Mouse (Mus musculus) MN1 (cell line): ENCODE data around the gene Irf4.

Source experiments
- DNase-seq: peaks from one replicate; pipeline ENCODE4 v3.0.0-alpha.2; 2016; ENCODE audit warnings: low spot score

Irf4 gene

DNA sequence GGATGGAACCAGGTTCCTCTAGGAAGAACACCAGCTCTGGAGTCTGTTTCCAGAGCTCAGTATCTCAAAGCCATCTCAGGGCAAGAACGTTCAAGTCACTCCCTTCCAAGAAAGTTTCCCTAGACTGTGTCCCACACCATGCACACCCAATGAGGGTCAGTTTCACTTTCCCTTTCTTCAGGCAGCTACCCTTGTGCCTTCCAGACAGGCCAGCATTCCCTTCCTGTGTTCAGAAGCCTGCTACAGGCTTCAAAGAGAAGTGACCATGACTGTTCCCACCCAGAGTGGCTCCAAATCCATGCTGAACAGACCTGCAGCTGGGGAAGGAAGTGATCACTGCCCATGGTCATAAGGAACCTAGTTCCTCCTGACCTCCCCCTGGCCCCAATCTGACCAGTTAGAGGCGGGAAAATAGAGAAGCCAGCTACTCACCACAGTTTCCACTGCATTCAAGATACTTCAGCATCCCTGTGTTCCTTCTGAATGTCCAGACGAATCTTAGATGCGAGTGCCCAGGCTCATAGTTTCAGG is 10.7 kb upstream of the Irf4 start:
- no peak for DNase-seq

DNA sequence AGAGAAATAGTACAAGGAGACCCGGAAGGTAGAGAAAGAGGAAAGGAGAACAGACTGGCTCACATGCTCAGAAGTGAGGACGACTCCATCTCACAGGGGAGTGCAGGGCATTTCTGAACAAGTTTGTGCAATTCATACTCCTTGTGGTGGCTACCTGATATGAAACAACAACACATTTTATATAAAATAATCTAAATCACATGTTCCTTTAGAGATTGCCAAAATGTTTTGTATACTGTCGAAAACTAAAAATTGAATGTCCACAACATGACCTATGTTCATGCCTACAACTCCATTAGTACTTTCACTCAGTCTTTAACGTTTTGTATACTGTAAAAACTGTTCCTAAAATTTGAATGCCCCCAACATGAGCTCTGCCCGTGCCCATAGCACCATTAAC is 7.9 kb upstream of the Irf4 start:
- no peak for DNase-seq

DNA sequence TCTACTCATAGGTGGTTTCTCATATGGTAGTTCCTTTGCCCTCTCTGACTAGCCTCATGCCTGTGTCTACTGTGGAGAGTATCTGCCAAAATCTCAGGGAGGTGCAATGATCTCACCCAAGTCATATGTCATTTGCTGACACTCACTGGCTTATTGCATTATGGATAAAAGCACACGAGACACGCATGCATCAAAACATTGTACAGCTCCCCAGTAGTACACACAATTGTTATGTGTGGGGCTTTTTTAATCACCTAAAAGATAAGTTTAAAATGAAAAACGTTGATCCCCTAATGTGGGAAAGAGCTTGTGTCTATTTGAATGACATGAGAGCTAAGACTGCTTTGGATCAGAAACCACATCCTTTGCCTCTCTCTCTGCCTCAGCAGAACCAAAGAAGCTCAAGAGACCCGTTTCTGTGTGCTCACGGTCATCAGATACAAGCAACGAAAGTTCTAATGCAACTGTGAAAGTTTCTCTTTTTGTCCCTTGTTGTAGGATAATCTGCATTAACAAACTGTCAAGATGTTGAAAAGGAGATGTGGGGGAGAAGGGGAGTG is 6.5 kb upstream of the Irf4 start:
- no peak for DNase-seq

DNA sequence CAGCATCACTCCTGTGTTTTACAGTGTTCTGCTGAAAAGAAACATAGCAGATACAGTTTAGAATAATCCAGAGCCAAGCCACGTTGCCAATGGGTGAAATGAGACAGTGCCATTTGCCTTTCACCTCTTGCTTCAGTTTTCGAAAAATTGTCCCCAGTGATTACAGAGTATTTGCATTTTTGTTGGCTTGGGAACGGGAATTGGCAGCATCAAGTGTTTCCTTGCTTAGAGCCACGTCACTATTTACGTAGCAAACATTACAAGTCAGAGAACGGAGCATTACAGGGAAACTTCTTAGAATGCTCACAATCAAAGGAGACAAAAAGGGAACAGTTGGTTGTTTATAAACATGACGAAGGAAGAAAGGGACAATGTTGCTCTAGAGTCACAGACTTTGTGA is 3.9 kb upstream of the Irf4 start:
- DNase-seq = no peak

DNA sequence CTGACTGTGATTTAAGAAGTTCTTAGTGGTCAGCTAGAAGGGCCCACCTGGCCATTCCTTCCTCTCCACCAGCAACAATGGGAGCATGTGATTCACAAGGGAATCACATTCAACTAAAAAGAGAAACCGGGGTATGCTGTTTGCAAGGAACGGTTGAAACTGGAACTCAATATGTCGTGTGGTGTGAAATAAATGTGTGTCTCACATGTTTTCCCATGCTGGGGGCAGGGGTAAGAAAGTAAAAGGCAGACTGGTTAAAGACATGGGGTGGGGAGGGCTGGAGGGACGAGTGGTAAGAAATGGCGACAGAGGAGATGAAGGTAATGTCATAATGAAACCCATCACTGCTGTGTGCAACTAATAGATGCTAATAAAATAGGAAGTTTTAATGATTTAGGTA is 2.0 kb upstream of the Irf4 start:
- no peak for DNase-seq

DNA sequence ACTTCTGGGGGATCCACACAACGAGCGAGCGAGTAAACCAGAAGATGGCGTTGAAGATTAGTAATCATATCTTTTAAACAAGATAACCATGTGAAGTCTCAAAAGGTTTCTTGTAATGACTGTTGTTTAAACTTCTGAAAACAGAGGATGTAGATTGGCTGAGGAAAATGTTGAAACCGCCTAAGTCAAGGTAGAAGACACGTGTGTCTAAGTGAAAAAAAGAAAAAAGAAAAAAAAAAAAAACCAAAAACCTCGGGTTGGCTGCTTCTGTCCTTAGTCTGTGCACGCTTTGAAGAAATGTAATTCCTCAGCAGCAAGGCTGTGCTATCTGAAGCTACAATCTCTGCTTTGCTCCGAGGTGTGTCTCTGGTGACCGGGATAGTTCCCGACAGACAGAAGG is 1.5 kb upstream of the Irf4 start:
- DNase-seq = no peak

DNA sequence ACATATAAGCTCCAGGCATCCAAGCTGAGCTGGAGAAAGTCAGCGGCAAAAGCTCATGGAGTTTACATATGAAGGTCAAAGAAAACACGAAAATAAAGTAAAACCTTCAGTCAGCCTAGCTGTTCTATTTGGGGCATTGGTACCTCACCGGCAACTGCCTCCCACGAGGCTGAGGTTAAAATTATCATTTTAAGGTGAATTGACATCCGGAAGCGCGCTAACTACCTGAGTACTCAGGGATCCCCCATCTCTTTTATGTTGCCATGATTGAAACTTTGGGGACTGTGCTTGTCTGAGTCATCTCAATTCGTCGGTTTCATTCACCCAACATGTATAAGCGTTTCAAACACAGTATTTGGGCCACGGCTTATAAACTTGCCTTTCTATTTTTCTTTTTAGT is 705 bp upstream of the Irf4 start:
- no peak for DNase-seq

DNA sequence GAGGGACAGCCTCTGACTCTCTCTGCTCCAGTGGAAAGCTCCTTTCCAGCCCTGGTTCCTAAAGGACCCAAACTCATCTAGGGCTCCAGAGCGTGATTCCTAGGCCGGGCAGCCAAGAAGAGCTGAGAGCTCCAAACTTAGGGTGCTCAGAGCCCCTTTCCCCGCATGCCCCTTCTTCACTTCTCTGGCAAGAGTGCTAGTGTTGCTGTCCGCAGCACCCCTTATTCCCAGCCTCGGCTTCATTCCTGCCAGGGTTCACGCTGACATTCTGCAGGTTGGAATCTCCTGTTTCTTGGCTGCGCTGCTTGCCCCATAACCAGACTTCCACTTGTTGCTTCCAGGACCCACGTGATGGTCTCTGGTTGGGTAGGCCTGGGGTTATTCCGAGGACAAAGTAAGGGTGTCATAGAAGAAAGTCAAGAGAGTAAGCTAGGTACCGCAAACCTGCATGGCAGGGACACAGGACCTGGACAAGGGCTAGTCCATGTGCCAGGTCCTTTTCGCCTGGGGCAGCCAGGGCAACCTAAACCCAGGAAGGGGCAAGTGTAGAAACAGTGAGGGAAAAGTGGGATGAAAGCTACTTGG is 623 bp downstream of the Irf4 start:
- no peak for DNase-seq

DNA sequence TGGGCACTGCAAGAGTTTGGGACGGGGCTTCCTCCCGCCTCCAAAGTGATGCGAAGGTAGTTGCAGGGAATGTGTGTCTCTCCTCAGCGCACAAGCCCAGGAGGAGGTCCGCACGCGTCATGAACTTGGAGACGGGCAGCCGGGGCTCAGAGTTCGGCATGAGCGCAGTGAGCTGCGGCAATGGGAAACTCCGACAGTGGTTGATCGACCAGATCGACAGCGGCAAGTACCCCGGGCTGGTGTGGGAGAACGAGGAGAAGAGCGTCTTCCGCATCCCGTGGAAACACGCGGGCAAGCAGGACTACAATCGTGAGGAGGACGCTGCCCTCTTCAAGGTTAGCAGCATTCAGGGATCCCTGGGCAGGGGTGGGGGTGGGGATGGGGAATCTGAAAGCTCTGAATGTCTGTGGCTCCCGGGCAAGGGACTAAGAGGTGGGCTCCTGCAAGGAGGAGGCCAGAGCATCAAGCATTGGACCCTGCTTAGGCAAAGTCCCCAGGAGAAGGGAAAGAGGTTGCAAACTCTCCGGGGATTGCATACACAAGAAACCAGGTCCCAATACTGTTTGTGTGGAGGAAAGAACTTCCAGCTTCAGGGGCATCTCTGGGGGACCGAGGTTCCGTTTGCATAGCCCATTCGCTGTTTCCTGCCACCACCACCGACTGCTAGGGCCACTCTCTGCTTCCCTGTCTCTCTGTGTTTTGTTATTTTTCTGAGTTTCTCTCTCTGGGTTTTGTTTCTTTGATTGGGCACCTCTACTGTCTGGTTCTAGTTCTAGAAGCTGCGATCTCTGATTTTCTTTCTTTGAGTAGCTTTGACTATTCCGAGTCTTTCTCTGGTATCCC is 1.7 kb downstream of the Irf4 start:
- no peak for DNase-seq

DNA sequence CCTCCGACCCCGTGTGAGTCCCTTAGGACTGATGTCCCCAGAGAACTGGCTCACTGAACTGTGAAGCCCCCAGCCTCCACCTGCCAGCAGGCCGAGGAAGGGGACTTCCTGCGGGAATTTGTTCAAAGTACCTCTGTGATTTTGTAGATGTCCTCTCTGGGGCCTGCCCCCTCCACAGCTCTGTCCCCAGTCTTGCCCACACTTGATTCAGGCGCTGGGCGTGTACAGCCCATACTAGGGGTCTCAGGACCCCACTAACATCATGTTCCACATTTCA is 2.2 kb downstream of the Irf4 start:
- no peak for DNase-seq

DNA sequence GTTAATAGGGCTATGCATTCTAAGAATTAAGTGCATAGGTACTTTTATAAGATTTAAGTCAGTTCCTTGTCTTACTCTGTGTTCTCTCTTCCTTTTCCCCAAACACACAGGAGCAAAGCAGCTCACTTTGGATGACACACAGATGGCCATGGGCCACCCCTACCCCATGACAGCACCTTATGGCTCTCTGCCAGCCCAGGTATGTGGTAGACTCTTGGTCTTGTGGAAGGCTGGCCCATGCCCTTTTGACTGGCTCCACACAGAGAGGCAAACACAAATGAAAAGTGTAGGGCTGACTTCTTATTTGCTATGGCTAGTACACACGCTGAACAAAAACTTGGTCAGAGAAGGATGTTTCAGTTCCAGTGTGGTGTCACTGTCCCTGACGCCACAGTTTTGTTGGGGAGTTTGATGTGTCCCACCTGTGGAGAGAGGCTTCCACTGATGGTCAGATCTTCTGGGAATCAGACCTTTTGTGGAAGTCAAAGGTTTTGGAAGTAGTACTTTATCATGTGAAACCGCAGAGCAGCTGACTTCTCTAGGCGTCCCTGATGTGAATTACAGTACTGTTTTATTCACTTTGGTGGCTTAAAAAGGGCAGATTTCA is 3.7 kb downstream of the Irf4 start:
- DNase-seq = no peak

DNA sequence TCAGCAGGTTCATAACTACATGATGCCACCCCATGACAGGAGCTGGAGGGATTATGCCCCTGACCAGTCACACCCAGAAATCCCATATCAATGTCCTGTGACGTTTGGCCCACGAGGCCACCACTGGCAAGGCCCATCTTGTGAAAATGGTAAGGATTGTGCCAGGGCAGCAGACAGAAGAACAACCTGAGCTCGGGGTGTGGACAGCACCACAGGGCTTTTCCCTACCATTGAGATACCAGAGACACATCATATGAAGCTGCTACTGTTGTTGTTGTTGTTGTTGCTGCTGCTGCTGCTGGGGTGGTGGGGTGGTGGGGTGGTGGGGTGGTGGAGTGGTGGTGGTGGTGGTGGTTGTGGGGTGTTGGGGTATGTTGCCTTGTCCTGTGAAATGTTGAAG is 4.4 kb downstream of the Irf4 start:
- DNase-seq = no peak

DNA sequence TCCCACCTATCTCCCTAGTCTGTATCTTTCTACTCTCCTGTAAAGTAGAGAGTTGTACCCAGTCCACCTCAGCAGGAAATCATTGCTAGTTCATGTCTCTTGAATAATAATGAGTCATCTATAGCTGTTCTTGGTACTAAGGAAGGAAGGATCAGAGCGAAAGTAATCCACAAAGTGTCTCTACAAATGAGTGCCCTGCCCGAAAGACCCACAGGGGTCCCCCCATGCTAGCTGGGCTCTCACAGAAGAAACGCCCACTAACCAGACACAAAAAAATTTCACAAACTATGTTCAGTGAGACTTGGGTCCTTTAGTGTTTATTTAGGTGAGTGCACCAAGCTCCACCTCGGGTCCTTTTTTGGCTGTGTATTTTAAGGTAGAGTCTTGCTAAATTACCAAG is 5.0 kb downstream of the Irf4 start:
- no peak for DNase-seq

DNA sequence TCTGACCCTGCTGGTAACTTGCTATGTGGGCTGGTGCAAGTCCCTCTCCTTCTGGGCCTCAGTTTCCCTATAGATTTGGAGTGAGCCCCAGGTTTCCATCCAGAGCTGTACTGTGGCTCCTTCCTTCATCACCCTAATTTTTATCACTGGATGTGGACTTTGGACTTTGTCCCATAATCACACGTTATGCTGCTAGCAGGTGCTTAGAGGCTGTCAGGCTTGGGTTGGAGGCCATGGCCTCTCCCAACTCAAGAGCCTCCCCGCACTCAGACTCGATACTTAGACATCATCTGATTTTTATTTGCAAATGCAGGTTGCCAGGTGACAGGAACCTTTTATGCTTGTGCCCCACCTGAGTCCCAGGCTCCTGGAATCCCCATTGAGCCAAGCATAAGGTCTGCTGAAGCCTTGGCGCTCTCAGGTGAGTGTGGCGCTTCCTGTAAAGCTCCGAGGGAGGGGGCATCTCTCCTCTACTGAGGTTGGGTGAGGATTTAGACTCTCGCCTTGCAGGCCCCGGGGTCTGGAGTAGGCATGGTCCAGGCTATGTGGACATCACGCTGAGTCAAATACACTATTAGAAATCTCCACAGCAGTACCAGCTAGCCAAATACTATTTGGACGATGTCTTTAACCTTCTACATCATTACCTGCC is 5.9 kb downstream of the Irf4 start:
- no peak for DNase-seq

DNA sequence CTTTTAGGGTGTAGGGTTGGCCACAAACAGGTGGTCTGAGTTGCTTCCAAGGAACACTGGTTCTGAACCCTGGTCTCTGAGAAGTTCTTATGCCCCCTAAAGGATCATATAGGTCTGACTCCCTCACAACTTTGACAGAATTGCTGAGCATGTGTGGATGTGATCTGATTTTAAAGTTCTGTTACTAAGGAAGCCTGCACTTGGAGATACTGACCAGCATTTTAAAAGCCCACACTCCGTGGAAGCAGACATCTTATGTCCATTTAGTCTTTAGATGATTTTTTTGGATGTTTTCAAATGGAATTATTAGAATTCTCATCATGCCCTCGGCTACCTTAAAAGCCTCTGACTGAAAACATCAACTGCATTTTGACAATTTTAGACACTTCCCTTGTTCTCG is 6.6 kb downstream of the Irf4 start:
- DNase-seq = no peak

DNA sequence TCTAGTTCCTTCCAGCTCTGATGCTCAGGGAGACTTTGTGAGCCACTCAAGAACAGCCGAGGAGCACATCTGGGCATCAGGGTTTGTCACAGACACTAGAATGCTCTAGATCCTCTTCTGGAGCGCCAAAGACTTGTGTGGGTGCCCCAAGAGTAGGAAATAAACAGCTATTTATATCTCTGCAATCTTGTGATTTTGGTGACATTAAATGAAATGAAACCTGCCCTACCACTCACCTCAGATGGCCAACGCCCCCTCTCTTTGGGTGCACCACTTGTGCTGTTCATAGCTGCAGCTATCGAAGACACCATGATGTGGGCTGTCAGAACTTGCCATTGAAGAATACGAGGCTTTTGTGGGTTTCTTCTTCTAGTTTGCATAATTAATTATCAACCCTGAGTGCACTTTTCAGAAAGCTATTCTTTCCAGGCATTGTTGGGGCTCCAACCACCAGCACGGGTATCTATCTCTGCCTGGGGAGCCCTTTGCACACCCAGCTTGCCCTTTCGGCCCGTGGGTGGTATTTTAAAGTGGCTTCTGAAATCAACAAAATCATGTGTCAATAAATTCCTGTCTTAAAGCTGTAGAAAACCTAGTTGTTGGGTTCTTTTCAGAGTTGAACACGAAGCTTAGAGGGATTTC is 7.1 kb downstream of the Irf4 start:
- no peak for DNase-seq

DNA sequence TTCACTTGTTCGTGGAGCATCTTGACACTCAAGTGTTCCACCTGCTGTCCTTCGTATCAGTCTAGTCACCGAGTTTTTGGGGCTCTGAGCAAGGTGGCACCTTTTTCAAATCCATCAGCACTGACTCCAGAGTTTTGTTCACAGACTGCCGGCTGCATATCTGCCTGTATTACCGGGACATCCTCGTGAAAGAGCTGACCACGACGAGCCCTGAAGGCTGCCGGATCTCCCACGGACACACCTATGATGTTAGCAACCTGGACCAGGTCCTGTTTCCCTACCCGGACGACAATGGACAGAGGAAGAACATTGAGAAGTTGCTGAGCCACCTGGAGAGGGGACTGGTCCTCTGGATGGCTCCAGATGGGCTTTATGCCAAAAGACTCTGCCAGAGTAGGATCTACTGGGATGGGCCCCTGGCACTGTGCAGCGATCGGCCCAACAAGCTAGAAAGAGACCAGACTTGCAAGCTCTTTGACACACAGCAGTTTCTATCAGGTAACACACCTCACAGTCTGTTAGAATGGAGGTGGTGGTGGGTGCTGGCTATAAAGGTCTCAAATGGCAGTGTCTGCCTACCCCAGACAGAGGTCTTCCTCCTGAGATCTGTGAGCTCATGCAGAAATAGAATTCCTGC is 8.4 kb downstream of the Irf4 start:
- peak; percentile 21 for DNase-seq

DNA sequence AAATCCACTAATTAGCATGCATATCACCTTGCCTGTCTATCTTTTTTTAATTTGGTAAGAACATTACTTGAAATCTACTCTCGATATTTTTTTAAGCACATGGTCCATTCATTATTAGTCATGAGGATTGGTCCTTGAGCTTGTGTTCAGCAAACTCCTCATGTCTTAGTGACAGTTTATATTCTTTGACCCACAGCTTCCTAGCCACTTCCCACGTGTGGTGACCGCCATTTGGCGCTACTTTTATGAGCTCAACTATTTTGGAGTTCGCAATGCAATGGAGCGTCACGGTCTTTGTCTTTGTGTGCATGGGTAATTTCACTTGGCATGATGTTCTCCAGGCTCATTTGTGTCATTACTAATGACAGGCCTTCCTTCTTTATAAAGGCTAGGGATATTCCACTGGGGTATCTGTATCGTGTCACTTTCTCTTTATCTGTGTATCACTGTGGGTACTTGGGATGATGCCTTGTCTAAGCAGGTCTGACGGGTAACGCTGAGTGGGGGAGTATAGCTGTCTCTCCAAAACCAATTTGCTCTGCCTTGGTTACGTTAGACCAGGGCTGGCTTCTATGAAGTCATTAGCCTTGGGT is 9.9 kb downstream of the Irf4 start:
- peak; percentile 57 for DNase-seq

DNA sequence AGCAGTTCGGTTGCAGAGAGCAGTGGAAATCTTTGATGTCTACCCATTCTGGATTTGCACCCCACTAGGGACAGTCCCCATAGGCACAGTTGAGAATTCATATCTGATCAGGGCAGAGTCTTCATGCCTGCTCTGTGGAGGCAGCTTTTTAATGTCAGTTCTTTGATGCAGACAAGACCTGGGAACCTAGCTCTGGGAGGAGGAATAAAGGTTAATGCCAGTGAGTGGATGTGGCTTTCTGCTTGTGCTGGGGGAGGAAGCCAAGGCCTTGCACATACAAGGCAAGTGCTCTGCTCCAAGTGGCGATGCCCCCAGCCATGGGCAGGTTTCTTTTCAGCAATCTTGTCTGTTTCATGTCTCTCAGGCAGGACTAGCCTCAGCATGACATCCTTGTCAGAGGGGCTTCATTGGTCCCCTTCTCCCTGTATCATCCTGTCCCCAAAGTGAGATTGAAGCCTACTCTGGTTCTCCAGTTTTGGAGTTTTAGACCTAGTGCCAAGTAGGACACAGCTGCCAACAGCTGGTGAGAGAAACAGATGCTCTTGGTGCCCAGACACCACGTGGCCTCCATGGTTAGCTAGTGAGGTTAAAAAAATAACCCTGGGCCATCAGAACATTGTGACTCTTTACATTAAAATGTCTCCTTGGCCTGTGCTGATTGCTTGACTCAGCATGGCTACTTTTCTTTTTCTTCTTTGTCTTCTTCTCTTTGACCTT is 11.5 kb downstream of the Irf4 start:
- no peak for DNase-seq

DNA sequence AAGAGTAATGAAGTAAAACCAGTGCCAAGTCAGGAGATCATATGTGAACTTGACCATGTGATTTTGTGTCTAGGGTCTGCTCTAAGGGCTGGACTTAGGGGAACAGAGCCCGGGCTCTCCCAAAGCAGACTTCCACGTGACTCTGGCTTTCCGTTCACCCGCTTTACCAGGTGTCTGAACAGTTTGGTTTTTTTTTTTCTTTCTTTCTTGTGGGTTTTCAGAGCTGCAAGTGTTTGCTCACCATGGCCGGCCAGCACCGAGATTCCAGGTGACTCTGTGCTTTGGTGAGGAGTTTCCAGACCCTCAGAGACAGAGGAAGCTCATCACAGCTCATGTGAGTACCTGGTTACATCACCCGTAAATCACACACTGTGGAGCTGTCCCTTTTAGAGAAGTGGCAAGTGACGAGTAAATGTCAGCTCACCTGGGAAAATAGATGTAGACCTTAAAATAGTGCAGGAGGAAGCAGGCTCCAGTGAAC is 12.2 kb downstream of the Irf4 start:
- DNase-seq = no peak

DNA sequence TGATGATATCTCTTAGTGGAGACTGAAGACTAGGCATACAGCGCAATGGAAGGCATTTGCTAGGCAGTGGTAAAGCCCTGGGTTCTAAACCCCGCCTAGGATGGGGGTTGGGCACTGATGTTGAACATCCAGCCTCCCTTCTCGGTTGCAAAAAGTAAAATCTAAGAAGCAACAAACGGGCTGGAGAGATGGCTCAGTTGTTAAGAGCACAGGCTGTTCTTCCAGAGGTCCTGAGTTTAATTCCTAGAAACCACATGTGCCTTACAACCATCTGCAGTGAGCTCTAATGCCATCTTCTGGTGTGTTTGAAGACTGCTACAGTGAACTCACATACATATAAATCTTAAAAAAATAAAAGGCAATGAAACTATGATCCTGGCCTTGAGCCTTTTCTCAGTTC is 13.2 kb downstream of the Irf4 start:
- DNase-seq = no peak
